Mouse (Mus musculus): ENCODE results near the gene Igf2r.

The Igf2r gene

GRCm38 (mm10) chr17:12751218-12751617, 18.2 kb downstream of the Igf2r start:
- no peak for DNase-seq (ENCODE audit: low read depth, low spot score)

DNA sequence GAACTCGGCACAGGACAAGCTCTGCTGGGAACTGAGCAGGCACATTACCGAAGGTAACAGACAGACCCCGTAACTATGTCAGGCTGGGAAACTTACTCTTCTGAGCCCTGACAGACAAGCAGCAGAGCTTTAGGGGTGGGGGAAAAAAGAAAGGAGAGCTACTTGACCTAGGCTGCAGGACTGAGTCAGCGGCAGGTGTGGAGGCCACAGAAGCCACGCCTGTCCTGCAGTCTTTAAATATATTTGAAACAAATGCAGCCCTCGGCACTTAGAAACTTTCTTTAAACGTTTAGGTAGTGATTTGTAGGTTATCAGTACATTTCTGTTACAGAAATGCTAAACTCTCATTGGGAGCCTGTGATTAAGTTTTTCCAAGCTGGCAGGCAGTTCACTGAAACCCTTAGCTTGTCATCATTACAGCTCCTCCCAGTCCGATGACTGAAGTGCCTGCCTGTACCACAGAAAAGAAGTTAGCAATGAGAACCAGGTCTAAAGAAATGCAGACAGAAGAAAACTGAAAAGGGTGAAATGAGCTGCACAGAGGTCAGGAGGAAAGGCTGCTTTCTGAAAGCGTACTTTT, 18.8 kb downstream of the Igf2r start:
- no peak for DNase-seq (ENCODE audit: low read depth, low spot score)

GRCm38 (mm10) chr17:12749421-12750367, 19.8 kb downstream of the Igf2r start:
- peak; percentile 35 for DNase-seq (ENCODE audit: low read depth, low spot score)

DNA sequence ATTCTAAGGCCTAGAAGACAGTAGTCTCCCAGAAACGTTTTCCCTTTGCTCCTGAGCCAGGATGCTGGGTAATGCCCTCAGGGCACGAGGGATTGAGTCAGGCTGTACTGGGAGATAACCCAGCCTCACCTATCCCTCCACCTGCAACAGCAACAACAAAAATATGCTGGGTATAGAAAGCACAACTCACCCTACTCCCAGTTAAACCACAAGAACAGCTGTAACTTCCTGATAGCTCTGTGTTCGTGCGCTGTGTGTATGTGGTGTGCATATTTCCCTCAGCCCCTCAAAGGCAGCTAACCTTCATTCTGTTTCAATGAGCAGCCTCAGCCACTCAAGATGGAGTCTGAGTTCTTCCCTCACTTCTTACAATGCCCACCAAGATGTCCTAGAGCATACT, 23.7 kb downstream of the Igf2r start:
- DNase-seq (ENCODE audit: low read depth, low spot score): no peak

DNA sequence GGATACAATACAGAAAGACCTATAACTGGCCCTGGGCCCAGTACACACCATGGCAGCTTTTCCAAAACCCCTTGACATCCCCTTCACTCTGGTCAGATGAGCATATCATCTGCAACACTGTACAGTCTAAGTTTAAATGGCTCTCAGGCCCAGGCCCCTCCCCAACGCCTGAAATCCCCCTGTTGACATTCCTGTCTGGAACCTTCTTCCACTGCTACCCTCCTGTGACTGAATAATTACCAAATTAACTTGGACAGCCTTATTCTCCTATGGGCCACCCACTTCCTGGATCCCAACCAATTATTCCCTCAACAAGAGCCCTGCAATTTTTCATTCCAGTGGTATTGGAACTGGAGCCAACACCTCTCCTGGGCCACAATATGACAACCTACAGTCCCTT, 25.4 kb downstream of the Igf2r start:
- no peak for DNase-seq (ENCODE audit: low read depth, low spot score)

GRCm38 (mm10) chr17:12742151-12742908, 27.1 kb downstream of the Igf2r start:
- DNase-seq (ENCODE audit: low read depth, low spot score): peak; percentile 43

GRCm38 (mm10) chr17:12741218-12741968, 28.1 kb downstream of the Igf2r start:
- DNase-seq (ENCODE audit: low read depth, low spot score): peak; percentile 86

DNA sequence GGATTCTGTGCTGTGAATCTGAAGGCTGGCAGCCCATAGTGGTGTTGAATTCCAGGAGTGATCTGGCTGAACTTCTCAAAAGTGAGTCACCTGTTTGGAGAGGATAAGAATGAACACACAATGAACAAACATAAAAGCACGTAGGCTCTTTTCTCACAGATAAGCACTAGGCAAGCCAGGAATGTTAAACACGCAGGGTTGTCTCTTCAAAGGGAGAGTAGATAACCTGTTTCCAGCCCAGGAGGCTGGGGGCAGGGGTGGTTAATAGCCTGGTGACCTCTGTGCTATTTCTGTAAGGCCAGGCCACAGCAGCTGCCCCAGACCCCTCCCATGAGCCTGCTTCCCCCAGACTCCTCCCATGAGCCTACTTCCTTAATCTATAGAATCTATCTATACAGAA, 29.1 kb downstream of the Igf2r start:
- DNase-seq (ENCODE audit: low read depth, low spot score): peak; percentile 41

DNA sequence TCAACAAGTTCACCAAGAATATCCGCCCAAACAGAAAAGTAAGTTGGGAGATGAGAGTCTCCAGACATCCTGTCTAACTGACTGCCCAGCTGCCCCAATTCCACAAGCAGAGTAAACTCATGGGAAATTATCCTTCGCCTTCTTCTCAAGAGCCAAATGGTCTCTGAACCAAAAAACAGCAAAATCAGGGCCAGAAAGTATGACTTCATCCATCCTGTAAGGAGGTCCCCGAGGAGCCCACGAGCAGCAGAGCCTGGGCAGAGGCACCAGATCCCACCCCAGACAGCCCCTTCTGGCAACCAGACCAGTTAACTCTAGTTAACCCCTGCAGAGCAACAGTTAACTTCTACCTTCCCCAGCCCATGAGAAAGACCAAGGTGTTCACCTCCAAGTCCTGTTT, 29.9 kb downstream of the Igf2r start:
- no peak for DNase-seq (ENCODE audit: low read depth, low spot score)

- DNase-seq (ENCODE audit: low read depth, low spot score): no peak
Measured at GRCm38 (mm10) chr17:12737934-12738333, 31.5 kb downstream of the Igf2r start.

GRCm38 (mm10) chr17:12734205-12734857, 35.1 kb downstream of the Igf2r start:
- no peak for DNase-seq (ENCODE audit: low read depth, low spot score)

DNA sequence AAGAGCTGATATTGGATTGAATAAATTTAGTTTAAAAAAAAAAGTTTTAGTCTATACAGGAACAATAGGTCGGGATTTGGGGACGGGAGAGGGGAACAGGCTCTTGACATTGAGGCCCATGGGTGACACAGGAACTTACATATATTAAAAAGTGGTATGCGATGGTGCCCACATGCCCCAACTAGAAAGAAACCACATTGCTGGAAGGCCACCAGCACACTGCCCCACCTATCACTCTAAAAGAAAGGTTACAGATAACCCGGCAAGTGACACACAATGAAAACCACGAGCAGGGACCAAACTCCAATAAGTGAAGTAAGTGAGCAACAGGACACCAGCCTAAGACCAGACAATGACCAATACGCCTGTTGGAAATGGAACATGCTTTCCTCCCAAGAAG, 36.3 kb downstream of the Igf2r start:
- DNase-seq (ENCODE audit: low read depth, low spot score): no peak

DNA sequence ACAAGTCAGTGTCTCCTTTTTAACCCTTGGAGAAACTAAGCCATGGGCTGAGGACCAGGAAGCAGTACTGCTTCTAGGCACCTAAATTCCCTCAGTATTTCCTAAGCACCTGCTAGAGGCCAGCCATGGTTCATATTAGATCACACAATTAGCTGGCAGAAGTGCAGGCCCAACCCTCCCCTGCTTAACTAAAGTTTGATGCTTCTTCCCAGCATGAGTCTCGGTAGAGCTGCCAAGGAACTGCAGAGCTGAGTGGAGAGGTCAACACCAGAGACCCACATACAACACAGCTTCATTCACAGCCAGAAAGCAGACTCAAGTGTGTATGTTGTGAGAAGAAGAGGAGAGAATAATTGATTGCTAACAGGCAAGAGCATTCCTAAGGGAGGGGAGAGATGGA, 40.9 kb downstream of the Igf2r start:
- no peak for DNase-seq (ENCODE audit: low read depth, low spot score)

- no peak for DNase-seq (ENCODE audit: low read depth, low spot score)
Measured at GRCm38 (mm10) chr17:12727748-12728147, 41.7 kb downstream of the Igf2r start.

DNA sequence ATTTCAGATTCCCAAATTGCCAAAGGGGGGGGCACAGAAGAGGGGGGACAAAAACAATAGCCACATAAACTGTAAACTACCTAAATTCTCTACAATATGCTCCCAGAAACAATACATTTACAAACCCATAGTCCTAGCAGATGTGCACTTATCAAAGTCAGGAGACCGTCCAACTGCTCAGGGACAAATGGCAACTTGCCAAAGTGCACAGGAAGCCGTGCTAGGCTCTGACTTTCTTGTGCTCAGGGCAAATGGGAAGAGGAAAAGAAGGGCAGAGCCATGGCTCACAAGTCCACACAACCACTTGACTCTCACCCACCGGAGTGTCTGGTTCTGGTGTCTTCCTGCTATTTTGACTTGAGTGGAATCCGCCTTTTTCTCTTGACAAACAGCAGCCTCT, 43.6 kb downstream of the Igf2r start:
- no peak for DNase-seq (ENCODE audit: low read depth, low spot score)

- DNase-seq (ENCODE audit: low read depth, low spot score): no peak
Measured at GRCm38 (mm10) chr17:12724767-12725744, 44.4 kb downstream of the Igf2r start.

DNA sequence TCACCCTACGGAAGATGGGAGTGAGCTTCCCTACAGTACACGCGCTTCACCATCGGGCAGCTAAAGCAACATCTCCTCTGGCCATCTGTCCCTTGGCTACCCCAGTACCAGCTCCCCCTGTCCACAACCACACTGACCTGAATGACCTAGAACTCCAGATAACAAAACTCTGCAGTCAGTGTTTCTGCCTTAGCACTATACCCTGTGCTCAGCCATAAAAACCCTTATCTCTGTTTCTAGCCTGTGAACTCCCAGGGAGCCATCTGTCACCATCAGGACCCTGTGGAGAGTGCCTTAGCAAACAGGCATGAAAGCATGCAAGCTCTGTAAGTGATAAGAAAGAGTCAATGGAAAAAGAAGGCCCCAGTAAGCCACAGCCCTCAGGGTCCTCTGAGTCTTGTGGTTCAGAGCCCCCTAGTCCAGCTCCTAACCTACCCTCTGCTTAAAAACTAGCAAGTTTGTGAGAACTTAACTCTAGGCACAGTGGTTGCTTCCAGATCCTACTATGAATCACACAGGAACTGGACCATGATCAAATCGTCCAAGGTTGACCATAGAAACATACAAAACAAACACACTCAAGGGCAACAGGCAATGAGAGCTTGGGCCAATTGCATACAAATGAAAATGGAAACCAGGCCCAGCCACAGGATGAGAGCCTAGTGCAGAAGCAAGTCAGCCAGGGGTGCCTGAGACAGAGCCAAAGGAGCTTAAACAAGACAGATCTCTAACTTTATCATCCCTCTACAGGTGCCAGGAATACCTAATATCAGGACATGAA, 45.3 kb downstream of the Igf2r start:
- no peak for DNase-seq (ENCODE audit: low read depth, low spot score)

DNA sequence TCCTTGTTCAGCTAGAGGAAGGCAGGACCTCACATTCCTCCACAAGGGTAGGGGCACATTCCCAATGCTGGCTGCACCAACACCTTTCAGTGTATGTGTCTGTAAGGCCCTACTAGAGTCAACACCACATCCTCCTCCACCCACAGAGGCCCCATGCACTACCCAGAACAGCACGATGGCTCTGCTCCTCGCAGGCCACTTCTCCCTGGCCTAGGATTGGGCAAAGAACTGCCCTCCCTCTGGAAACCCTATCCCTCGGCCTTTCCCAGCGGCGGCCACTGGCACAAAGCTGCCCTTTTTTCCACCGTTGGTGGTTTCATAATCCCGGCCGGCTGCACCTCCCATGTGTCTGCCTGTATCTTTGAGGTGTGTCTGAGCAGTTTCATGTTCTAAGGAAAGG, 46.8 kb downstream of the Igf2r start:
- no peak for DNase-seq (ENCODE audit: low read depth, low spot score)
